Mouse (Mus musculus) thymus, adult 2 months (tissue): ENCODE data around the gene Sgcb.

Source experiments
- CTCF ChIP-seq: fragments of 200-500 bp; IDR thresholded peaks from 2 replicates; pipeline ENCODE4 v1.5.1; 2012; ENCODE audit warnings: mild to moderate bottlenecking, control low read depth, low read length, moderate library complexity, borderline replicate concordance; ENCODE audit not compliant: control insufficient read depth, poor library complexity, insufficient read depth; ENCODE audit errors: extremely low read depth
- POLR2A ChIP-seq: fragments of 200-500 bp; IDR thresholded peaks from 2 replicates; pipeline ENCODE4 v1.6.1; 2012; ENCODE audit warnings: mild to moderate bottlenecking, low read length, control low read depth, moderate library complexity; ENCODE audit not compliant: control insufficient read depth, poor library complexity, insufficient read depth; ENCODE audit errors: extremely low read depth

DNA sequence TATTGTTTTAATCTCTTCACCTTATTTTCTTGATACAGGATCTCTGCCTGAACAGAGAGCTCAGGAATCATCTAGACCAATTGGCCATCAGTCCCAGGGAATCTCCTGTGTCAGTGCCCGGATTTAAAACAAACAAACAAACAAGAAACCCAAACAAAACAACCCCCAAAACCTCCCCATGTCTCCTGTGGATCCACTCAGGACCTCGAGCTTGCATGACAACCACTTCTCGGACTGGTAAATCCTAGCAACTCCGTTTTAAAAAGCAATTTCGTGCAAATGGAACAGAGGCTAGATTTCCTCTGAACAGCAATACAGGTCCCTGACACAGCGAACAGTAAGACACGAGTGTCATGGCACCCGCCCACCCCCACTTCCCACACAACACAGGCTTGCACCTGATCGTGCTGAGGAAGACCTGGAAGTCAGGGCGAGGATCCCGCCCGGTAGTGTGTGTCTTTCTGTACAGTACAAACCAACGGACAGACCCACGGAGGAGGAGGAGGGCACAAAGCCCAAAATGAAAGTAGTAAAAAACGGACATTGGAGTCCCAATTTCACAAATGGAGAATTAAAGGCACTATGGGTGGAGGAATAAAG lies 2.9 kb upstream of the Sgcb start:
- TF ChIP-seq POLR2A (no peak), CTCF (no peak)
